Mouse (Mus musculus) kidney, postnatal 0 days (tissue): ENCODE results near the gene Slf2. TPM values are rescaled to one million over a fixed set of nuclear protein-coding genes. Genes with fewer than 3 reads are reported as not detected.

ENCODE experiments used
- ATAC-seq: fragments of 200-750 bp; cut with Nextera tagmentation; replicated peaks from 2 replicates; pipeline ENCODE4 v1.8.0; 2017; ENCODE audit warnings: low read depth, moderate number of reproducible peaks, moderate TSS enrichment, moderate library complexity; ENCODE audit not compliant: low FRiP score
- DNase-seq: peaks from one replicate; pipeline ENCODE4 v3.0.0-alpha.2; 2016; ENCODE audit warnings: low spot score
- H3K27ac ChIP-seq: fragments of 300-500 bp; sonication (generic); 2 replicates; pipeline ENCODE4 v1.5.1; 2014; ENCODE audit warnings: mild to moderate bottlenecking
- H3K27me3 ChIP-seq: fragments of 300-500 bp; sonication (generic); 2 replicates; pipeline ENCODE4 v1.6.1; 2014; ENCODE audit warnings: low read length, mixed read lengths; ENCODE audit not compliant: insufficient read depth
- H3K36me3 ChIP-seq: fragments of 300-500 bp; sonication (generic); 2 replicates; pipeline ENCODE4 v1.6.1; 2014; ENCODE audit warnings: low read length, mixed read lengths; ENCODE audit not compliant: insufficient read depth
- H3K4me1 ChIP-seq: fragments of 300-500 bp; sonication (generic); replicated peaks from 2 replicates; pipeline ENCODE4 v1.6.1; 2014; ENCODE audit warnings: antibody characterized with exemption, low read length, mixed read lengths; ENCODE audit not compliant: insufficient read depth
- H3K4me2 ChIP-seq: fragments of 300-500 bp; sonication (generic); 2 replicates; pipeline ENCODE4 v1.6.1; 2014; ENCODE audit warnings: mild to moderate bottlenecking, low read length, moderate library complexity, mixed read lengths
- H3K4me3 ChIP-seq: fragments of 300-500 bp; sonication (generic); replicated peaks from 2 replicates; pipeline ENCODE4 v1.5.1; 2014; ENCODE audit warnings: low read depth, low read length
- H3K9ac ChIP-seq: fragments of 300-500 bp; sonication (generic); 2 replicates; pipeline ENCODE4 v1.6.1; 2014; ENCODE audit warnings: low read depth, low read length
- H3K9me3 ChIP-seq: fragments of 300-500 bp; sonication (generic); replicated peaks from 2 replicates; pipeline ENCODE4 v1.6.1; 2016; ENCODE audit warnings: low read length, inconsistent platforms, mixed read lengths
- CTCF ChIP-seq: IDR thresholded peaks from 2 replicates; pipeline ENCODE4 v1.5.1; 2016; ENCODE audit warnings: antibody characterized with exemption, low read depth, mild to moderate bottlenecking, moderate library complexity
- WGBS: fragments of 180-500 bp; shearing (Covaris S2); extraction: QIAGEN DNeasy Blood & Tissue Kit; methylation state at CpG from one replicate; pipeline ENCODE4 v1.1.7; 2014; 5-methylcytosine and 5-hydroxymethylcytosine counted together
- polyA plus RNA-seq: library from polyadenylated mRNA; unstranded; fragments of >200 nt; fragmentation: Nextera tagmentation; extraction: Ambion mirVana; gene quantifications from 2 replicates; pipeline ENCODE4 v1.2.1, GENCODE M21; 2015

Gene Slf2
- polyA plus RNA-seq, 1 experiment from 2014 or later: 19.4 TPM

DNA sequence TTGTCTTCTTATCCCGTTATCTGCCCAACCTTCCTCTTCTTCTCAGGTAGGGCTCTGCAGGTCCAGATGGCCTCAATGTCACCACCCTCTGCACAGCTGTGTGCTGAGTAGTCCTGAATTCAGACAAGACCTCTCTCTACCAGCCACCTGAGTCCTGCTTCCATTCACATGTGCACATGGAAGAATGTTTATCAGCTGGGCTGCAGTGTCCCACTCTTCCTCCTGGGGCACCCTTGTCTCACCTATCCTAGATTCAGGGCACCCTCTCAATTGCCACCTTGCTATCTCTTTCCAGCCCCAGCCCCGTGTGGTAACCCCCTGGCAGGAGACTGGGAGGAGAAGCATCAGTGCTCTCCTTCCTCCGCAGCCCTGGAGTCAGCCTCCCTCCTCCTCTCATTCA is 71.3 kb downstream of the Slf2 start:
- Histone ChIP-seq H3K4me3 (no peak overlapping the region), H3K4me2 (no peak overlapping the region), H3K27ac (no peak overlapping the region), H3K36me3 (peaks cover 23% of the 10 kb centered on the region; the same call in 1 of the 2 replicates), H3K4me1 (peaks cover 6% of the 10 kb centered on the region), H3K9me3 (no peaks in the 10 kb centered on the region), H3K27me3 (no peaks in the 10 kb centered on the region), H3K9ac (no peak overlapping the region)
- WGBS: 69% methylated on average over 3 of the region's 3 CpGs
- DNase-seq: no peak
- TF ChIP-seq CTCF: peak; percentile 38; the same call in 1 of the 2 replicates
- ATAC-seq: no peak

GRCm38 (mm10) chr19:45003740-45004516 is 73.0 kb downstream of the Slf2 start:
- H3K9me3 ChIP-seq: no peaks in the 10 kb centered on the region
- 86% methylated on average over 7 of the region's 7 CpGs for WGBS
- peaks cover 9% of the 10 kb centered on the region for H3K4me1 ChIP-seq
- H3K9ac ChIP-seq: no peak overlapping the region
- peaks cover 21% of the 10 kb centered on the region; the same call in 1 of the 2 replicates for H3K36me3 ChIP-seq
- H3K4me3 ChIP-seq: no peak overlapping the region
- ATAC-seq (no peak), DNase-seq (no peak)
- no peak overlapping the region for H3K4me2 ChIP-seq
- H3K27me3 ChIP-seq: no peaks in the 10 kb centered on the region
- no peak for TF ChIP-seq CTCF
- H3K27ac ChIP-seq: no peak overlapping the region

GRCm38 (mm10) chr19:45005444-45005843 is 74.5 kb downstream of the Slf2 start, which contains the start of gene Twnk:
Gene Twnk (plus strand): TSS chr19:45005663.
- Histone ChIP-seq H3K9ac (peak within 1 kb of the TSS; percentile 85), H3K27me3 (no peaks in the 10 kb centered on the region), H3K27ac (peak within 1 kb of the TSS; percentile 81), H3K36me3 (peaks cover 24% of the 10 kb centered on the region; the same call in 1 of the 2 replicates), H3K4me2 (peak within 1 kb of the TSS; percentile 68), H3K9me3 (no peaks in the 10 kb centered on the region), H3K4me1 (peaks cover 9% of the 10 kb centered on the region), H3K4me3 (peak within 1 kb of the TSS; percentile 89)
- ATAC-seq: peak; percentile 12; the same call in 1 of the 2 replicates
- 10% methylated on average over 16 of the region's 16 CpGs for WGBS
- TF ChIP-seq CTCF: no peak
- DNase-seq: peak; percentile 67

DNA sequence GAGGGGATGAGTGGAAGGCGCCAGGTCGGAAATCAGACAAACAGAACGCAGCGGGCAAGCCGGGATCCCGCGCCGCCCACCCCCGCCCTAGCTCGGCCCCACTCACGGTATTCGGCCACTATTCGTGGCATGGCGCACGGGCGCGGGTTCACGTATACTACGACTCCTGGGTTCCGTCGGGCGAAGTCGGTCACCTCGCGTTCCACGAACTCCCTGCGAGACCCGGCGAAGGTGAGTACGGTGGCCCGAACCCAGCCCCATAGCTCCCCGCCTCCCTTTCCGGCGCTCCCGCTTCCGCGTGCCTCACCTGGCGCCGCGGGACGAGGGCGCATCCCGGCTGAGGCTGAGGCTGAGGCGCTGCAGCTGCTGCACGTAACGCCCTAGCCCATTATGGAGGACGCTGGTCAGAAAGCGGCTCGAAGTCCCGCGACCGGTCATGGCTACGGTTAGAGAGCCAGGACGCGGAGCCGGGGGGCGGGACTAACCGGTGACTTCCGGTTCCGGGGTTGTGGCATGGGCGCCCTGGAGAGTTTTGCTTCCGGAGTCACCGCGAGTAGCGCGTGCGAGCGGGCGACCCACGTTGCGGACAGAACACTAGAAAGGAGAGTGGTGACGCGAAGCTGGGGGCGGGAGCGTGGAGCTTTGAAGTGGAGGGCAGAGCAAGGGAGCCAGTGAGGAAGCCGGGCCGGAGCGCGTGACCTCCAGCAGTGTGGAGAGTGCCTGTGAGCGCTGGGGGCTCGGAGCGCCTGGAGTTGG is 75.2 kb downstream of the Slf2 start, which contains the start of gene Mrpl43:
Mrpl43 (minus strand) TSS at position 486 of the 756 bp plus-strand sequence.
- Histone ChIP-seq H3K9me3 (no peaks in the 10 kb centered on the region), H3K9ac (peak within 1 kb of the TSS; percentile 85), H3K4me2 (peak within 1 kb of the TSS; percentile 68), H3K36me3 (0 out of 2 replicates have a peak, but pooled peaks cover 21% of the 10 kb centered on the region), H3K27me3 (no peaks in the 10 kb centered on the region), H3K4me3 (peak within 1 kb of the TSS; percentile 89), H3K27ac (peak within 1 kb of the TSS; percentile 81), H3K4me1 (peaks cover 9% of the 10 kb centered on the region)
- peak; percentile 97 for DNase-seq
- peak; percentile 90 for ATAC-seq
- WGBS: 2% methylated on average over 82 of the region's 82 CpGs
- no peak for TF ChIP-seq CTCF

- Histone ChIP-seq H3K36me3 (0 out of 2 replicates have a peak, but pooled peaks cover 19% of the 10 kb centered on the region), H3K4me3 (peak overlapping the region; percentile 89), H3K4me1 (peaks cover 9% of the 10 kb centered on the region), H3K27me3 (no peaks in the 10 kb centered on the region), H3K4me2 (peak overlapping the region; percentile 68), H3K9me3 (no peaks in the 10 kb centered on the region), H3K27ac (peak overlapping the region; percentile 81), H3K9ac (peak overlapping the region; percentile 85)
- no peak for TF ChIP-seq CTCF
- ATAC-seq: no peak; the same call in 1 of the 2 replicates
- 31% methylated on average over 17 of the region's 17 CpGs for WGBS
- no peak for DNase-seq
Measured at GRCm38 (mm10) chr19:45007021-45007420, 76.1 kb downstream of the Slf2 start.

GRCm38 (mm10) chr19:45007425-45008191 is 76.7 kb downstream of the Slf2 start:
- WGBS: 81% methylated on average over 20 of the region's 20 CpGs
- DNase-seq (no peak), ATAC-seq (no peak)
- Histone ChIP-seq H3K9ac (peak overlapping the region; percentile 85), H3K9me3 (no peaks in the 10 kb centered on the region), H3K27me3 (no peaks in the 10 kb centered on the region), H3K4me2 (peak overlapping the region; percentile 68), H3K27ac (peak overlapping the region; percentile 81; the same call in 1 of the 2 replicates), H3K4me3 (peak overlapping the region; percentile 89), H3K36me3 (0 out of 2 replicates have a peak, but pooled peaks cover 19% of the 10 kb centered on the region), H3K4me1 (peaks cover 9% of the 10 kb centered on the region)
- TF ChIP-seq CTCF: no peak
